Mouse (Mus musculus): ENCODE measurements around the gene Smndc1. TPM values are rescaled to one million over a fixed set of nuclear protein-coding genes. Genes with fewer than 3 reads are reported as not detected.

Gene Smndc1
- polyA plus RNA-seq, 1 experiment from 2014 or later: 28.8 TPM

DNA sequence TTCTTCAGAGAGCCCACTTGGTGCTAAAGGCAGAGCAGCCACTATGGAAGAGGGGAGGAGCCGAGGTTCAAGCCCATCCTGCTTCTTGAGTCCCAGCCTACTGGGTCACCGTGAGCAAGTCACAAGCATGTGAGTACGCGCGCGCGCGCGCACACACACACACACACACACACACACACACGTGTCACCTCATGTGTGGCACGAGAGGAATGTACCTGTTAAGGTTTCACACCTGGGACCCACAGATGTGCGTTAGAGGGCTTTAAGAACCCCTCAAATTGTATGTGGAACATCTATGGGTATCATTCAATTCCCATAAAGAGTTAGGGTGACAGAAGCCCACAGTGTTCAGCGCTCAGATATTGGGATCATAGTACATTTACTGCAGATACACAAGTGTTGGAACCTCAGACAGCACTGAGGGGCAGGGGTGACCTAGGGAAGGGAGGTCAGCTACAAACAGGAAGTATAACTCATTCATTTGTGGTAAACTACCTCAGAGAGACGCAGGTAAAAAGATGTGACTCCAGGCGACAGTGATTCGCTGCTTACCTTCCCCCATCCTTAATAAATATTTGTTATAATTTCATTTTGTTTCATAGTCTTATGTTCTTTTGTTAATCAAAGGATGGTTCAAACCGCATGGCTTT lies 33.6 kb upstream of the Smndc1 start:
- H3K4me1 ChIP-seq (replicated peaks): peaks cover 46% of the 10 kb centered on the region
- H3K4me2 ChIP-seq: peak overlapping the region; percentile 43
- peak overlapping the region; percentile 58; the same call in 1 of the 2 replicates for H3K27ac ChIP-seq
- ATAC-seq (replicated peaks; ENCODE audit: insufficient number of reproducible peaks, insufficient read depth, low FRiP score, low read depth): no peak
- peak overlapping the region; percentile 13; the same call in 1 of the 2 replicates for H3K4me3 ChIP-seq
- no peaks in the 10 kb centered on the region for H3K9me3 ChIP-seq (replicated peaks)
- no peaks in the 10 kb centered on the region for H3K36me3 ChIP-seq
- no peaks in the 10 kb centered on the region for H3K27me3 ChIP-seq
- no peak overlapping the region for H3K9ac ChIP-seq
- 56% methylated on average over 17 of the region's 17 CpGs for WGBS

DNA sequence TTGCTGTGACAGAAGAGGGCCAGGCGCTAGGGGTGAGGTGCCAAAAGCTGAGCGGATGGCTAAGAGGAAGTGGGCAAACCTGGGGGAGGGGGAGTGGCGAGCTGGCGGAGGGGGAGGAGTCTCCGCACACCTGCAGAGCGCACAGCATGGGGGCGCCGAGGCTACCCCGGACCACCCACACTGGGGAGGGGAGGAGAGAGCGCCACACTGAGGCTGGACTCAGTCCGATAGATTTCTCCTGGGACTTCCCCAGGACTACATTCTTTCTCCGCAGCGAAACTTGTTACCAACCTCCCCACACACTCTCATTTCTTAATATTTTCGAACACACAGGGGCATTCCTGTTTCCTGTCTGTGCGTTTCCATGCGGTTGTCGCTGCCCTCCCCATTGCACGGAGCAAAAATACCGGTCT lies 33.0 kb upstream of the Smndc1 start:
- Histone ChIP-seq H3K9me3 (replicated peaks) (no peaks in the 10 kb centered on the region), H3K4me2 (peak overlapping the region; percentile 30), H3K4me1 (replicated peaks) (peaks cover 46% of the 10 kb centered on the region), H3K36me3 (no peaks in the 10 kb centered on the region), H3K4me3 (peak overlapping the region; percentile 10; the same call in 1 of the 2 replicates), H3K27ac (no peak overlapping the region), H3K27me3 (no peaks in the 10 kb centered on the region), H3K9ac (no peak overlapping the region)
- ATAC-seq (replicated peaks; ENCODE audit: insufficient number of reproducible peaks, insufficient read depth, low FRiP score, low read depth): no peak
- 21% methylated on average over 19 of the region's 19 CpGs for WGBS

DNA sequence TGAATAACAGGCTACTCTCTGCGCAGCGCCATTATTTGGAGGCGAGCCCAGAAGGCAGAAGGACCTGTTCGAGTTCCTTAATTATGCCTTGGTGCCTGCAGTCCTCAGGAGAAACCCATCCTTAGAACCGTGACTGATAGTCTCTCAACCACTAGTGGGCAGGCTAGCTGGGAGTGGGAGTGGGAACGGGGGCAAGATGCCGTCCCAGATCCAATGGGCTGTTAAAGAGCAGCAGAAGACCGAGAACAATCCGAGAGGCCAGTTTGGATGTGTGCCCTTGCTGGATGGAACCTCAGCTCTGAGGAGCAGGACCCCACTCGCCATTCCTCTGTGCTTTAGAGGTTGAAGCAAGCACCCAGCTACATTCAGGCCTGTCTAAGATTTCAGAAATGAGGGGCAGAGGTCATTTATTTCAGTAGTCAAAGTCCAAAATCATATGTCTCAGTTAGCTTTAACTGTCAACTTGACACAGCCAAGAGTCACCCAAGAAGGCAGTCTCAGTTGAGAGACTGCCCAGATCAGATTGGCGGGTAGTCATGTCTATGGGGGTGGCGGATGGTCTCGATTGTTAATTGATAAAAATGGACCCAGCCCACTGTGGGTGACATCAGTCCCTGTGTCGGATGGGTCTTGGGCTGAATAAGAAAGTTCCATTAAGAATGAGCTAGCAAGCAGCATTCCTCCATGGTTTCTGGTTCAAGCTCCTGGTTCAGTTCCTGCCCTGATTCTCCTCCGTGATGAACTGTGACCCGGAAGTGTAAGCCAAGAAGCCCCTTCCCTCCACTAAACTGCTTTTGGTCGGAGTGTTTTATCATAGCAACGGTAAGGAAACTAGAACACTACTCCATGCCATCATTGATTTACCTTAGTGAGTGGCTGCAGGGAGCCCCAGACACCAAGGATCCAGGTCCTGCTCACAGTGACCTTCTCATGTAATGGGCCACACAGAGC lies 32.3 kb upstream of the Smndc1 start:
- no peak overlapping the region for H3K27ac ChIP-seq
- H3K36me3 ChIP-seq: no peaks in the 10 kb centered on the region
- H3K9me3 ChIP-seq (replicated peaks): no peaks in the 10 kb centered on the region
- H3K27me3 ChIP-seq: no peaks in the 10 kb centered on the region
- no peak for ATAC-seq (replicated peaks; ENCODE audit: insufficient number of reproducible peaks, insufficient read depth, low FRiP score, low read depth)
- no peak overlapping the region for H3K9ac ChIP-seq
- H3K4me3 ChIP-seq: no peak overlapping the region
- WGBS: 64% methylated on average over 18 of the region's 18 CpGs
- H3K4me2 ChIP-seq: no peak overlapping the region
- peaks cover 39% of the 10 kb centered on the region for H3K4me1 ChIP-seq (replicated peaks)

DNA sequence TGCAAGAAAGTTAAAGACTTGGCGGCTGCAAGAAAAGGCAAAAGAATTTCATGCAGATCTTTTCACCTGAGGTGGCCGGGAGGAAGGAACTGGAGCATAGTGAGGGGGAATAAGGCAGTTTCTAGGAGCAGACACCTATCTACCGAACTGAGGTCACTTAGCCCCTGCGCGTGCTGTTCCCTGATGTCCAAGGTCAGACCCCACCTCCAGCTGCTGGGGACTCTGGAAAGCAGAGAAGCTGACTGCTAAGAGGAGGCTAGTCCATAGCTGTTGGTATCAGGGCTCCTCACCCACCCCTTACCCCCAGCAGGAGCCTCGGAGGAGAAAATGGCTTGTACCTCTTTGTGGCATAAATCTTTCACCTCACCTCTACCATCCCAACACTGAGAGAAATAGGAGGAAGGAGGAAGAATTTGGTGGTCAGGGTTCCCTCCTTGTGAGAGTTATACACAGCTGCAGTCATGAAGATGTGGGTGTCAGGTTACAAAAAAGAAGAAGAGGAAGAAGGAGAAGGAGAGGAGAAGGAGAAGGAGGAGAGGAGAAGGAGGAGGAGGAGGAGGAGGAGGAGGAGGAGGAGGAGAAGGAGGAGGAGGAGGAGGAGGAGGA lies 31.3 kb upstream of the Smndc1 start:
- H3K27me3 ChIP-seq: no peaks in the 10 kb centered on the region
- WGBS: 2% methylated on average over 6 of the region's 6 CpGs
- ATAC-seq (replicated peaks; ENCODE audit: insufficient number of reproducible peaks, insufficient read depth, low FRiP score, low read depth): peak; percentile 15; the same call in 1 of the 2 replicates
- H3K4me3 ChIP-seq: peak overlapping the region; percentile 50
- peak overlapping the region; percentile 75 for H3K4me2 ChIP-seq
- peak overlapping the region; percentile 85 for H3K27ac ChIP-seq
- no peaks in the 10 kb centered on the region for H3K9me3 ChIP-seq (replicated peaks)
- H3K36me3 ChIP-seq: no peaks in the 10 kb centered on the region
- peaks cover 32% of the 10 kb centered on the region for H3K4me1 ChIP-seq (replicated peaks)
- peak overlapping the region; percentile 51; the same call in 1 of the 2 replicates for H3K9ac ChIP-seq

DNA sequence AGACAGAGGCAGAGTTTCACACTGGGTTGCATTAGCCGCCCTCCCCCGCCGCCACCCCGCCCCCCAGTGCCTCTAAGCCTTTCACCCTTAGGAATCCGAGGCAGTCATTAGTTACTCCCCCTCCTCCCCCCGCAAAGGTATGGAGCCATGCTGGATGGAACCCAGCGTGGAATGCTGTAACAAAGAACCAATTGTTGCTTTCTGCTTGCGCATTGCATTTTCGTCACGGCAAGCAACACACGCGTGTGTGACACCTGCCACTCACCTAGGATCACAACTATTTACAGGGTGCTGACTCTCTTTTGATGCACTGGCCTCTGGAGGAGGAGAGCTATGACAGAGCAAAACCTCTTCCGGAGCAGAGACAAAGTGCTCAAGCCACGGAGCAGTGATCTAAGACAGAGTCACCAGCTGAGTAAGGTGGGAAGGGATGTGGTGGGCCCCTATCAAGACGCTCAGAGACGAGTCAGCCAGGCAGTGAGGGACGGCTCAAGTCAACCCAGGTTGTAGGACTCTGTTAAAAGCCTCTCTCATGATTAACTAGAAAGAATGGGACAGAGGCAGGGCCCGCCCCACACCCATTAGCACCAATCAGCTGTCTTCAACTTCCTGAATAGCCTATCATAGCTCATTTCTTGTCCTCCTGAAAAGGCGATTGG lies 30.7 kb upstream of the Smndc1 start:
- H3K4me1 ChIP-seq (replicated peaks): peaks cover 32% of the 10 kb centered on the region
- ATAC-seq (replicated peaks; ENCODE audit: insufficient number of reproducible peaks, insufficient read depth, low FRiP score, low read depth): peak; percentile 90
- no peaks in the 10 kb centered on the region for H3K36me3 ChIP-seq
- H3K4me3 ChIP-seq: peak overlapping the region; percentile 50
- H3K4me2 ChIP-seq: peak overlapping the region; percentile 75
- H3K9ac ChIP-seq: peak overlapping the region; percentile 51
- peak overlapping the region; percentile 85 for H3K27ac ChIP-seq
- WGBS: 3% methylated on average over 19 of the region's 19 CpGs
- no peaks in the 10 kb centered on the region for H3K27me3 ChIP-seq
- no peaks in the 10 kb centered on the region for H3K9me3 ChIP-seq (replicated peaks)

DNA sequence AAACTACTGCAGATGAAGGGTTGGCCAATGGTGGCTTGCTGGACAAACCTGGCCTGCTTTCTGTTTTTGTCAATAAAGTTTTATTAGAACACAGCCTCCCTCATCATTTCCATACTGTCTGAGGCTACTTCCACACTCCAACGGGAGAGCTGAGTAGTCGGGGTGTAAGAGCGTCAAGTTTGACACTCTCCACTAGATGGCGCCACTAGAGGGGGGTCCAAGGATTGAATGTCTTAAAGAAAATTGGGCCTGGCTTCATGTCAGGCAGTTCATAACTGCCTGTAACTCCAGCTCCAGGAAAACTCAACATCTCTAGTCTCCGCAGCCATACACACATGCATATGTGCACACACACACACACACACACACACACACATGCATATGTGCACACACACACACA lies 29.5 kb upstream of the Smndc1 start:
- Histone ChIP-seq H3K27ac (no peak overlapping the region), H3K27me3 (no peaks in the 10 kb centered on the region), H3K9ac (no peak overlapping the region), H3K9me3 (replicated peaks) (no peaks in the 10 kb centered on the region), H3K4me2 (no peak overlapping the region), H3K36me3 (no peaks in the 10 kb centered on the region), H3K4me3 (no peak overlapping the region), H3K4me1 (replicated peaks) (peaks cover 29% of the 10 kb centered on the region)
- no peak for ATAC-seq (replicated peaks; ENCODE audit: insufficient number of reproducible peaks, insufficient read depth, low FRiP score, low read depth)
- WGBS: 40% methylated on average over 5 of the region's 5 CpGs

DNA sequence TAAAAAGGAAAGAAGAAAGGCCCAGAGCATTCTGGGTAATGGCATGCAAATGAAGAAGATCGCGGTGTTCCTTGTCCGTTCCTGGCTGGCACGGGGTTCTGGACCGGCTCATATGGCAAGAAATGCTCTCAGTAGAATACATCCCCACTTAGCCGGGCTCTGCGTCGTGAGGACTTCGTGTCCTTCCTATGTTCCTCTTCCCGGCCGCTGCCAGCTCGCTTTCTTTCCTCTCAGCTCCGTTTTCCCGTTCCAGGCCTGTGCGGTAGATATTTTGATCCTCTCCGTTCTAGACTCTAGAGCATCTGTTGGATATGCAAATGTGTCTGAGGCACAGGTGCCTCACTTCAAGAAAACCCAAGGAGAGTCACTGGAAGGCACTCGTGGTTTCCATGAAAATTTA lies 24.8 kb upstream of the Smndc1 start:
- Histone ChIP-seq H3K4me1 (replicated peaks) (peaks cover 20% of the 10 kb centered on the region), H3K27ac (no peak overlapping the region), H3K27me3 (no peaks in the 10 kb centered on the region), H3K36me3 (no peaks in the 10 kb centered on the region), H3K9ac (no peak overlapping the region), H3K9me3 (replicated peaks) (no peaks in the 10 kb centered on the region), H3K4me2 (no peak overlapping the region), H3K4me3 (no peak overlapping the region)
- ATAC-seq (replicated peaks; ENCODE audit: insufficient number of reproducible peaks, insufficient read depth, low FRiP score, low read depth): no peak
- WGBS: 76% methylated on average over 17 of the region's 17 CpGs

DNA sequence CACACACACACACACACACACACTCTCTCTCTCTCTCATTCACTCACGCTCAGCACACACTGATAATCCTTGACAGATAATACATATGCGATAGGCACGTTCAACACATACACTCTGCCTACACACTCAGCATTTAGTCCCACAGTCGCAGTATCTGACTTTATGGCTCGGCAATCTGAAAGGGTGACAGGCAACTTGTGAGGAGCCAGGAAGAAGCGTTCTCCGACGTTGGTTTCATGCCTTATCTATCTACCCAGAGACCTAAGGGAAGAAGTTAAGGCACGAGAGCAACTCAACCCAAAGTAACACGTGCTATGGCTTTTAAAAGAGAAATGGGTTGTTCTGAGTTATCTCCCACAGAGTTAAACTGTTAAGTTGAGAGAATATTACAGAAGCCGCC lies 24.3 kb upstream of the Smndc1 start:
- ATAC-seq (replicated peaks; ENCODE audit: insufficient number of reproducible peaks, insufficient read depth, low FRiP score, low read depth): no peak
- Histone ChIP-seq H3K27me3 (no peaks in the 10 kb centered on the region), H3K9me3 (replicated peaks) (no peaks in the 10 kb centered on the region), H3K4me1 (replicated peaks) (peaks cover 24% of the 10 kb centered on the region), H3K9ac (no peak overlapping the region), H3K27ac (no peak overlapping the region), H3K36me3 (no peaks in the 10 kb centered on the region), H3K4me3 (no peak overlapping the region), H3K4me2 (no peak overlapping the region)
- WGBS: 44% methylated on average over 11 of the region's 11 CpGs

DNA sequence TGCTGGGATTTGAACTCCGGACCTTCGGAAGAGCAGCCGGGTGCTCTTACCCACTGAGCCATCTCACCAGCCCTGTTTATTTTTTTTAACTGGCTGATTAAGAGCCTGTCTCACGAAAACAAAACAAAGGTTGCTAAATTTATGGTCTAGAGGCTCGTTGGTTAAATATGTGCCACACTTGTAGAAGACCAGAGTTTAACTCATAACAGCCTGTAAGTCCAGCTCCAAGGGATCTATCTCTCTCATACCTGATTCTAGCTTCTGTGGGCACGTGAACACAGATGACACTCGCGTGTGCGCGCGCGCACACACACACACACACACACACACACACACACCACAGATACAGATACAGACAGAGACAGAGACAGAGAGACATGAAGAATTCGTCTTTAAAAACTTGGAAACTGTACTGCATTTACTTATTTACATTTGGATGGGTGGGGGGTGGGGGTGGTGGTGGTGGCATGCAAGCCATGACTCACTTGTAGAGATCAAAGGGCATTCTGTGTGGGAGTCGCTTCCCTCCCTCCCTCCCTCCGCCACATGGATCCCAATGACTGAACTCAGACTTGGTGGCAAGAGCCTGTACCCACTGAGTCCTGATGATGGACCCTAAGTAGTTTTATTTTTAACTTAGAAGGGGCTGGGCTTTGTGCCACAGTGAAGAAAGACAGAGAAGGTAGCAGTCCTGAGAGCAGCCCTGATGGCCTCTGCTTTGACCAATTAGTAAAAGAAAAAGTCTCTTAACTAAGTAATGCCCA lies 23.4 kb upstream of the Smndc1 start:
- Histone ChIP-seq H3K36me3 (no peaks in the 10 kb centered on the region), H3K9ac (no peak overlapping the region), H3K27me3 (no peaks in the 10 kb centered on the region), H3K9me3 (replicated peaks) (no peaks in the 10 kb centered on the region), H3K4me1 (replicated peaks) (peaks cover 24% of the 10 kb centered on the region), H3K4me2 (no peak overlapping the region), H3K27ac (no peak overlapping the region), H3K4me3 (no peak overlapping the region)
- ATAC-seq (replicated peaks; ENCODE audit: insufficient number of reproducible peaks, insufficient read depth, low FRiP score, low read depth): no peak
- 70% methylated on average over 15 of the region's 15 CpGs for WGBS

DNA sequence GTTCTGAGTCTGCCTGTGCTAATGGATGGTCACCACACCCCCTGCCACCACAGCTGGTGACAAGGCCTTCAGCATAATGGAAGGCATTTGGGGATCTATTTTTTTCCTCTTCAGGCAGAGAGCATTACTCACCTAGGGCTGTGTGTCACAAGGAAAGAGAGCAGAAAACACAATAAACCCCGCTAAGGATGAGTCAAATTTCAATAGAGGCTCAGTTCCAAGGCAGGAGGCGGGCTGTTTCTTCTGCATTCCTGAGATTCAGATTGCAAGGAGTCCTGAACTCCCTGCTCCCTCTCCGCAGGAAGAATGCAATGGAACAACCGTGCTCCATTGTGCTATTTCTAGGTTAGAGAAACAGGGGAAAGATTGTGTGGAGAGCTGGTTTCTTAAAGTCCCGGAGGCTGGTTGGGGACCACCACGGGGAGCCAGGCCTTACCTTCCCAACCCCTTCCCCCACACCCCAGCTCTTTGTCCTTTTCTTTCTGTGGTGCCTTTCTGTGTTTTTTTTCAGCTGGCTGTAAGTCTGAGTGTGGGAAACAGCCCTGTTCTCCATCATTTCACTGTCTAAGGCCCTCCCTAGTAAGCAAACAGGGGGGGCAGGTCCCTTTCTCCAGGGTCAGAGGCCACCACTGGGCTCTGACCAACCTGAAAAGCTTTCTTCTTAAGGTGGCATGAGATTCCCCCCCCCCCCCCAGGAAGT lies 21.9 kb upstream of the Smndc1 start:
- H3K9ac ChIP-seq: no peak overlapping the region
- H3K4me1 ChIP-seq (replicated peaks): peaks cover 24% of the 10 kb centered on the region
- no peaks in the 10 kb centered on the region for H3K36me3 ChIP-seq
- no peaks in the 10 kb centered on the region for H3K27me3 ChIP-seq
- no peak overlapping the region for H3K4me3 ChIP-seq
- peak overlapping the region; percentile 68 for H3K27ac ChIP-seq
- ATAC-seq (replicated peaks; ENCODE audit: insufficient number of reproducible peaks, insufficient read depth, low FRiP score, low read depth): peak; percentile 27; the same call in 1 of the 2 replicates
- WGBS: 9% methylated on average over 6 of the region's 6 CpGs
- no peaks in the 10 kb centered on the region for H3K9me3 ChIP-seq (replicated peaks)
- no peak overlapping the region for H3K4me2 ChIP-seq

Measured in heart, embryonic 15.5 days (tissue).